Mouse (Mus musculus): Measurements from ENCODE around the gene Mgat5.
A peak's percentile ranks its signal among the peaks of the same experiment; 100 is the strongest.

Mgat5 gene

GRCm38 (mm10) chr1:127442880-127443877, 238.4 kb downstream of the Mgat5 start:
- no peak for DNase-seq

- DNase-seq, result peak; percentile 46
Measured at GRCm38 (mm10) chr1:127444836-127445485, 240.1 kb downstream of the Mgat5 start.

GRCm38 (mm10) chr1:127453397-127453796, 248.6 kb downstream of the Mgat5 start:
- DNase-seq, result no peak

- DNase-seq, result peak; percentile 71
Measured at GRCm38 (mm10) chr1:127459015-127459451, 254.2 kb downstream of the Mgat5 start.

GRCm38 (mm10) chr1:127459576-127459975, 254.8 kb downstream of the Mgat5 start:
- no peak for DNase-seq

- DNase-seq, result no peak
Measured at GRCm38 (mm10) chr1:127461017-127461416, 256.2 kb downstream of the Mgat5 start.

GRCm38 (mm10) chr1:127464041-127464440, 259.2 kb downstream of the Mgat5 start:
- DNase-seq, result no peak

- DNase-seq, result no peak
Measured at GRCm38 (mm10) chr1:127465292-127465691, 260.5 kb downstream of the Mgat5 start.

- DNase-seq, result no peak
Measured at GRCm38 (mm10) chr1:127467238-127467637, 262.4 kb downstream of the Mgat5 start.

- no peak for DNase-seq
Measured at GRCm38 (mm10) chr1:127470175-127470574, 265.4 kb downstream of the Mgat5 start.

GRCm38 (mm10) chr1:127475756-127476155, 270.9 kb downstream of the Mgat5 start:
- no peak for DNase-seq

- DNase-seq, result no peak
Measured at GRCm38 (mm10) chr1:127482911-127483310, 278.1 kb downstream of the Mgat5 start.

GRCm38 (mm10) chr1:127484188-127484587, 279.4 kb downstream of the Mgat5 start:
- DNase-seq, result peak; percentile 8

- peak; percentile 68 for DNase-seq
Measured at GRCm38 (mm10) chr1:127484826-127485225, 280.0 kb downstream of the Mgat5 start.

- peak; percentile 22 for DNase-seq
Measured at GRCm38 (mm10) chr1:127487161-127487560, 282.3 kb downstream of the Mgat5 start.

- peak; percentile 78 for DNase-seq
Measured at GRCm38 (mm10) chr1:127496737-127497543, 292.1 kb downstream of the Mgat5 start.

- DNase-seq, result no peak
Measured at GRCm38 (mm10) chr1:127498746-127499145, 293.9 kb downstream of the Mgat5 start.

GRCm38 (mm10) chr1:127500219-127500618, 295.4 kb downstream of the Mgat5 start:
- peak; percentile 89 for DNase-seq

- no peak for DNase-seq
Measured at GRCm38 (mm10) chr1:127500701-127501100, 295.9 kb downstream of the Mgat5 start.

GRCm38 (mm10) chr1:127507042-127507650, 302.3 kb downstream of the Mgat5 start:
- no peak for DNase-seq

GRCm38 (mm10) chr1:127508067-127508739, 303.4 kb downstream of the Mgat5 start:
- no peak for DNase-seq

GRCm38 (mm10) chr1:127508921-127509320, 304.1 kb downstream of the Mgat5 start:
- DNase-seq, result no peak
